Mouse (Mus musculus) neural tube, embryonic 11.5 days (tissue): ENCODE data around the gene Zfp777. TPM values are rescaled to one million over a fixed set of nuclear protein-coding genes. Genes with fewer than 3 reads are reported as not detected.

Experiments
- ATAC-seq: fragments of 200-750 bp; cut with Nextera tagmentation; 2 replicates; pipeline ENCODE4 v1.8.0; 2017; ENCODE audit warnings: moderate number of reproducible peaks, mild to moderate bottlenecking, moderate TSS enrichment, moderate library complexity; ENCODE audit not compliant: insufficient read depth, low FRiP score, low TSS enrichment
- DNase-seq: peaks from one replicate; pipeline ENCODE4 v3.0.0-alpha.2; 2015; ENCODE audit warnings: low spot score
- H3K27ac ChIP-seq: fragments of 300-500 bp; sonication (generic); 2 replicates; pipeline ENCODE4 v1.5.1; 2014; ENCODE audit warnings: low read depth, mild to moderate bottlenecking, low read length
- H3K27me3 ChIP-seq: fragments of 300-500 bp; sonication (generic); 2 replicates; pipeline ENCODE4 v1.6.1; 2014; ENCODE audit warnings: mild to moderate bottlenecking, low read length, mixed read lengths; ENCODE audit not compliant: control insufficient read depth, insufficient read depth
- H3K36me3 ChIP-seq: fragments of 300-500 bp; sonication (generic); 2 replicates; pipeline ENCODE4 v1.6.1; 2014; ENCODE audit warnings: mild to moderate bottlenecking, low read length, moderate library complexity, mixed read lengths; ENCODE audit not compliant: control insufficient read depth, insufficient read depth
- H3K4me1 ChIP-seq: fragments of 300-500 bp; sonication (generic); 2 replicates; pipeline ENCODE4 v1.6.1; 2014; ENCODE audit warnings: low read length, mixed read lengths; ENCODE audit not compliant: control insufficient read depth, insufficient read depth
- H3K4me2 ChIP-seq: fragments of 300-500 bp; sonication (generic); 2 replicates; pipeline ENCODE4 v1.6.1; 2014; ENCODE audit warnings: low read depth, mild to moderate bottlenecking, moderate library complexity
- H3K4me3 ChIP-seq: fragments of 300-500 bp; sonication (generic); 2 replicates; pipeline ENCODE4 v1.5.1; 2014; ENCODE audit warnings: low read depth, low read length
- H3K9ac ChIP-seq: fragments of 300-500 bp; sonication (generic); 2 replicates; pipeline ENCODE4 v1.6.1; 2014; ENCODE audit warnings: mild to moderate bottlenecking, low read length
- H3K9me3 ChIP-seq: fragments of 300-500 bp; sonication (generic); 2 replicates; pipeline ENCODE4 v1.6.1; 2016; ENCODE audit warnings: low read length; ENCODE audit not compliant: control insufficient read depth
- WGBS: fragments of 180-500 bp; shearing (Covaris S2); extraction: QIAGEN DNeasy Blood & Tissue Kit; methylation state at CpG from one replicate; pipeline ENCODE4 v1.1.7; 2014; 5-methylcytosine and 5-hydroxymethylcytosine counted together
- polyA plus RNA-seq: library from polyadenylated mRNA; unstranded; fragments of >200 nt; fragmentation: Nextera tagmentation; extraction: Ambion mirVana; gene quantifications from 2 replicates; pipeline ENCODE4 v1.2.1, GENCODE M21; 2014

Gene Zfp777
- polyA plus RNA-seq, 1 experiment from 2014 or later, result 10.6 TPM

DNA sequence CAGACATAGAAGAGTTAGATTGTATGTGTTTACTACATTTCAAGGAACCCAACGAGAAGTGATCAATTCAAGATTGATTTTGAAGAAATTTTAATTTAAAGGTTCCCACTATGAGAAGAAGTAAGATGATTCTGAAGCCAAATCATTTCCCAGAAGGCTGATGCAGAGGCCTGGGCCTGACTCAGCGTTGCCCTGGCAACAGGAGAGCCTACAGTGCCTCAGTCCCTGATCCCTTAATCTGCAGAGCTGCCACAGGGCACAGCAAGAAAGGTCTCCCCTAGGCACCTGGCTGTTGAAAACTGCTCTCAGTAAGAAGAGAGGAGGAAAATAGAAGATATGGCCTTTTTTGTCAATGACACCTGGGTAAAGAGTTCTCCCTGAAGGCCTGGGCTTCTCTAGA, 28.7 kb downstream of the Zfp777 start:
- 77% methylated on average over 2 of the region's 2 CpGs for WGBS
- Histone ChIP-seq H3K27me3 (no peaks in the 10 kb centered on the region), H3K4me3 (no peak overlapping the region)

DNA sequence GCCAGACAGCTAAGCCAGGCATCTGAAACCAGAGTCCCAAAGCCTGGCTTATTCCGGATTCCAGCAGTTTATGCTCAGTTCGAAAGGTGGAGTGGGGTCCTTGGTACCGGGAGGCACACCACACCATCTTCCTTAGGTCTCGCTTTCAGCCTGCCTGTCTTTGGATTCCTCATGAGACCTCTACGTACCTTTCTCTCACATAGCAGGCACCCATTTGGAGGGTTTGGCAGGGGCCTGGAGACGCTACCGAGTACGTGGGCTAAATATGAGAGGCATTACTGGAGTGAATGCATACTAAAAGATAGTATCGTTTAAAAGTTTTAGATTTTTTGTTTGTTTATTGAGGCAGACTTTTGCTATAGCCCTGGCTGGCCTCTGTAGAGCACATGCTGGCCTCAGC, 31.9 kb downstream of the Zfp777 start:
- ATAC-seq (no peak), DNase-seq (no peak)
- H3K36me3 ChIP-seq, result no peaks in the 10 kb centered on the region
- no peaks in the 10 kb centered on the region for H3K4me1 ChIP-seq
- H3K27me3 ChIP-seq, result no peaks in the 10 kb centered on the region
- H3K9ac ChIP-seq, result no peak overlapping the region
- H3K9me3 ChIP-seq, result no peaks in the 10 kb centered on the region
- 95% methylated on average over 9 of the region's 9 CpGs for WGBS
- no peak overlapping the region for H3K4me3 ChIP-seq
- H3K27ac ChIP-seq, result no peak overlapping the region
- H3K4me2 ChIP-seq, result no peak overlapping the region

More for the DNA sequence above, 28.7 kb downstream of the Zfp777 start:
- no peak for DNase-seq
- Histone ChIP-seq H3K4me1 (no peaks in the 10 kb centered on the region), H3K9ac (no peak overlapping the region), H3K9me3 (peaks cover 1% of the 10 kb centered on the region; the same call in 1 of the 2 replicates), H3K27ac (no peak overlapping the region), H3K4me2 (no peak overlapping the region), H3K36me3 (peaks cover 12% of the 10 kb centered on the region)
- ATAC-seq, result no peak

DNA sequence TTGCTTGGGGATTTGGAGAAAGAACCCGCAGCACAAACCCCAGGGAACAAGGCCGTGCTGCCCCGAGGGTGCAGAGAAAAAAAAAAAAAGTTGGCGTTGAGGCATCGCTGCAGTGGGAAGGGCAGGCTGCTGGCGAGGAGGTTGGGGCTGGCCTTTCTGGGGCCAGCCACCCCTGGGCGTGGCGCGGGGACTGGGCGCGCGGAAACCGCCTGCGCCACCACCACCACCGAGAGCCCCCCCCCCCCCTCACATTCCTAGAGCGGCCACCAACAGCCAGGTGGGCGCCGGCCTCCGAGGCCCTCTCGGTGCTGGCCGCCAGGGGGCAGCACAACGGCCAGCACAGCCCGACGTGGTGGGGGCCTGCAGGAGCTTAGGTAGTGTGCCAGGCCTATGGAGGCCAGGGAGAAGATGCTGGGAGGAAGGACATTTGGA, 32.6 kb downstream of the Zfp777 start:
- H3K27ac ChIP-seq, result no peak overlapping the region
- under 1% methylated on average over 22 of the region's 24 CpGs for WGBS
- ATAC-seq (peak; percentile 95), DNase-seq (peak; percentile 85)
- H3K4me1 ChIP-seq, result no peaks in the 10 kb centered on the region
- H3K9me3 ChIP-seq, result no peaks in the 10 kb centered on the region
- peak overlapping the region; percentile 32 for H3K4me3 ChIP-seq
- no peaks in the 10 kb centered on the region for H3K27me3 ChIP-seq
- no peaks in the 10 kb centered on the region for H3K36me3 ChIP-seq
- peak overlapping the region; percentile 50 for H3K4me2 ChIP-seq
- peak overlapping the region; percentile 53 for H3K9ac ChIP-seq

DNA sequence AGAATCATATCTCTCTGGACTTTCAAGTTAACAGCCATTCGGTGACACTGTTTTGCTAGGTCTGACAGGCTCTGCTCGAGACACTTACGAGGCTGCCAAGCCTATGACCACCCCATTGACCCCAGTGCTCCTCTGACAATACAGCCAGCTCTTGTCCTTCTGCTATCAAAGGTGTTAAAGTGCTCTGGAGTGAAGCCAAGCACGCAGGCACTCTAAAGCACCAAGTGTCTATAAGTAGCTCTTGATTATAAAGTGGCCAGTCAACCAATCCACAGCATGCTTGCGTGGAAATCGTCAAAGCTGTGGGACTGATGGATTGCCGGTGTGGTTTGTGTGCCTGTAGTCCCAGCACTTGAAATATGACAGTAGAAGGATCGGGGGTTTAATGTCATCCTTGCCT, 38.0 kb downstream of the Zfp777 start:
- no peak overlapping the region for H3K4me2 ChIP-seq
- H3K9me3 ChIP-seq, result no peaks in the 10 kb centered on the region
- ATAC-seq, result no peak
- H3K9ac ChIP-seq, result no peak overlapping the region
- no peak for DNase-seq
- WGBS, result 67% methylated on average over 8 of the region's 8 CpGs
- no peaks in the 10 kb centered on the region for H3K36me3 ChIP-seq
- H3K27ac ChIP-seq, result no peak overlapping the region
- no peak overlapping the region for H3K4me3 ChIP-seq
- no peaks in the 10 kb centered on the region for H3K27me3 ChIP-seq
- no peaks in the 10 kb centered on the region for H3K4me1 ChIP-seq

DNA sequence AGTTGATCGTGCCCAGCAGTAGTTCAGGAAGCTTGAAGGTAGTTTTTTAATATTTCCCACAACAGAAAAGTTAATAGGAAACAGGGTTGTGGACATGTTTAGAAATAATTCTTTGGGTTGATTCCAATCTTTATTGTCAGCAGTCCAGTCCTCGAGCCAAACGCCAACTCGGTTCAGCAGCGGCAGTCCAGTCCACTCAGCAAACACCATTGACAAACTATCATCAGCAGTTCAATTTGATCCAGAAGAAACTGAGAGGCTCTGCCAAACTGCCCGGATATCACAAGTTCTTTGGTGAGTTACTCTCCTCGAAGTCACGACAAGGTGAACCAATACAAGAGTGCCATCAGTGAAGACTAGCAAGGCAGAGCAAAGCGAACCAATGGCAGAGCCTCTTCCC, 53.0 kb downstream of the Zfp777 start:
- 85% methylated on average over 9 of the region's 9 CpGs for WGBS
- ATAC-seq (no peak), DNase-seq (no peak)
- H3K9me3 ChIP-seq, result no peaks in the 10 kb centered on the region
- H3K4me3 ChIP-seq, result no peak overlapping the region
- no peaks in the 10 kb centered on the region for H3K36me3 ChIP-seq
- H3K4me1 ChIP-seq, result no peaks in the 10 kb centered on the region
- no peaks in the 10 kb centered on the region for H3K27me3 ChIP-seq
- no peak overlapping the region for H3K4me2 ChIP-seq
- no peak overlapping the region for H3K27ac ChIP-seq
- no peak overlapping the region for H3K9ac ChIP-seq

DNA sequence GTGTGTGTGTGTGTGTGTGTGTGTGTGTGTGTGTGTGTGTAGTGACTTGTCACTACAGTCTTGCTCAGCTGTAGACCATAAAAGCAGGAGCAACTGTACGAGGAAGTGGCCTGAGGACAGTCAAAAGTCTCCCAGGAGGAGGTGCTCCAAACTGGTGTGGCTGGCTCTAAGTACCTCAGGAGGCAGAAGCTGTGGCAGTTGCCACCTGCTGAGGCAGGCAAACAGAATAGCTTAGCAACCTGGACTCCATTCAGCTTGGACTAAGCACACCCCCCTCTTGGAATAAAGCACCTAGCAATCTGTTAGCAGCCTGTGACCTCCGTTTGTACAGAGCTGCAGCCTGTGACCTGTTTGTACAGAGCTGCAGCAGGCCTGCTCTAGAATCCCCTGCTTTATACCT, 64.8 kb downstream of the Zfp777 start:
- no peak overlapping the region for H3K4me3 ChIP-seq
- H3K4me1 ChIP-seq, result no peaks in the 10 kb centered on the region
- DNase-seq, result no peak
- no peak overlapping the region for H3K4me2 ChIP-seq
- no peak overlapping the region for H3K9ac ChIP-seq
- no peaks in the 10 kb centered on the region for H3K9me3 ChIP-seq
- no peaks in the 10 kb centered on the region for H3K27me3 ChIP-seq
- H3K27ac ChIP-seq, result no peak overlapping the region
- no peak for ATAC-seq
- 15% methylated on average over 2 of the region's 2 CpGs for WGBS
- H3K36me3 ChIP-seq, result no peaks in the 10 kb centered on the region

DNA sequence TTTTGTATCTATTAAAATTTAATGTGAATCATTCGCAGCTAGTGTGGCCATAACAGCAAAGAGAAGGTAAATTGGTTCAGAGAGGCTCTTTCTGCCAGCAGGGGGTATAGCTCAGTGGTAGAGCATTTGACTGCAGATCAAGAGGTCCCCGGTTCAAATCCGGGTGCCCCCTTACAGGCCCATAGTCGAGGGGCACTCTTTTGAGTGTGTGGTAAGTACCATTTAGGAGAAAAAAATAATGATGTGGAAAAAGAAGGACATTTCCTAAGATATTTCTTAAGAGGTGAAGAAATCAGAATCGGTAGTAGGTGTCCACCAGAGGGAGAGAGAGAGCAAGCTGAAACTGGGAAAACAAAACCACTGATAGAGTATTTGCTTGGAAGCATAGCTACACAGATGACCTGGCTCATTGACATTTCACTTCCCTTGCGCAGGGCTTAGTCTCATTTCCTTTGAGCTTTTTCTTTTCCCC, 69.8 kb downstream of the Zfp777 start:
- DNase-seq, result peak; percentile 48
- H3K27me3 ChIP-seq, result no peaks in the 10 kb centered on the region
- ATAC-seq, result peak; percentile 45; the same call in 1 of the 2 replicates
- no peaks in the 10 kb centered on the region for H3K36me3 ChIP-seq
- 20% methylated on average over 6 of the region's 6 CpGs for WGBS
- no peak overlapping the region for H3K4me3 ChIP-seq
- H3K4me2 ChIP-seq, result no peak overlapping the region
- no peak overlapping the region for H3K9ac ChIP-seq
- no peaks in the 10 kb centered on the region for H3K4me1 ChIP-seq
- no peaks in the 10 kb centered on the region for H3K9me3 ChIP-seq
- no peak overlapping the region for H3K27ac ChIP-seq

DNA sequence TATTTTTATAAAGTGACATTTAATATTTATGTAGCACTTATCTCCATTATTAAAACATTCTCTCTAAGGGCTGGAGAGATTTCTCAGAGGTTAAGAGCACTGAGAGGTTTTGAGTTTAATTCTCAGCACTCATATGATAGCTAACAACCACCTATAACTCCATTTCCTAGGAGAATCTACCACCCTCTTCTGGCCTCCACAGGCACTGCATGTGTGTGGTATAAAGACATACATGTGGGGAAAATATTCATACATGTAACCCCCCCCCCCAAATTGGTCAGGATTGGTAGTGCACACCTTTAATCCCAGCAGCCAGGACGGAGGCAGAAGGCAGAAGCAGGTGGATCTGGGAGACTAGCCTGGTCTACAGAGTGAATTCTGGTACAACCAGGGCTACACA, 74.1 kb downstream of the Zfp777 start:
- 85% methylated on average over 1 of the region's 1 CpGs for WGBS

More for the DNA sequence above, 74.1 kb downstream of the Zfp777 start:
- Histone ChIP-seq H3K4me3 (no peak overlapping the region), H3K27me3 (no peaks in the 10 kb centered on the region), H3K9me3 (no peaks in the 10 kb centered on the region), H3K27ac (no peak overlapping the region), H3K4me1 (no peaks in the 10 kb centered on the region), H3K36me3 (no peaks in the 10 kb centered on the region), H3K9ac (no peak overlapping the region), H3K4me2 (no peak overlapping the region)
- DNase-seq (no peak), ATAC-seq (no peak)
